Mouse (Mus musculus): Measurements from ENCODE around the gene Ushbp1.

Ushbp1 gene

DNA sequence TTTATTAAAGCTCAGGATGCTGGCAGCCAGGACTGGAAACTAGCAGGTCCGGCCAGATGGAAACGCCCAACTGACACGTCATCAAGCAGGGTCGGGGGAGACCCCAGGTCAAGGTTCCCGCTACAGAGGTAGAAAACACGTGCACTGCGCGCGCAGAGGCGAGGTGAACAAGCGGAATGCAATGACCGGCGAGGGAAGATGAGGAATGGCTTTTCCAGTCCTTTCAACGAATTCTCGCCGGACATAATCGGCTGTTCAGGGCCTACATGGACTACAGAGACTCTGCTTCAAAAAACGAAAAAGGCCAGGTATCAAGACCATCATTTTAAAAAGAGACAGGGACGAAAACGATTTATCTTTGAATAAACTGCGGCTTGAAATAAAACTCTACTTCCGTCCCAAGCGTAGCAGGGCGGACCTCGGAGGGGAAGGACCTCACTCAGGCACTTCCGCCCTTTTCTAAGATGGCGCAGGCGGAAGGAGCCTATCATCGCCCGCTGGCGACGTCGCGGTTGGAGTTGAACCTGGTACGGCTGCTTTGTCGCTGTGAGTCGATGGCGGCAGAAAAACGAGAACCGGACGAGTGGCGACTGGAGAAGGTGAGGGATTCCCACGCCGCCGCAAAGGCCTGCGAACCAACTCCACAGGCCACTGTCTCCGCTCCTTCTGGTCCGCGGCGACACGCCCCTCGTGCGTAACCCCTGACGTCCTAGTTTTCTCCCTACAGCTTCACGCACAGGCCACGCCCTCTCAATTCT, 28.7 kb downstream of the Ushbp1 start, which contains the start of gene Use1:
Use1 (plus strand) TSS at position 78 of the 758 bp plus-strand sequence.
- TF ChIP-seq GATA4 (IDR thresholded peaks at IDR 0.05; ENCODE audit: insufficient replicate concordance, low read length), result peak; percentile 50; the same call in 1 of the 2 replicates

DNA sequence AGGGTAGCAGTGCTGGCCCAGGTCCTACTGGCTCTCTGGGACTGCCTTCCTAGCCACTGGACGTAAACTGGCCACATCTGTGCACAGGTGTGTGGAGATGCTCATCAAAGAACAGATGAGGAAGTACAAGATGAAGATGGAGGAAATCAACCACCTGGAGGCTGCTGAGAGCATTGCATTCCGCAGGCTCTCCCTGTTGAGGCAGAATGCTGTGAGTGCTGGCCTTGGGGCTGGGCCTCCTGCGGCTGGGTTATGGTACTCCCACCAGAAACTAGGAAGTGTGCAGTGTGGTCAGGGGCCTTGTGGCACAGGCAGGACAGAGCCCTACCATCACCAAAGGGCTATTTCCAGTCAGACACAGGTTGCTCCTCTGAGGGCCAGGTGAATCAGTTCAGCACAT, 37.6 kb downstream of the Ushbp1 start:
- no peak for TF ChIP-seq GATA4 (IDR thresholded peaks at IDR 0.05; ENCODE audit: insufficient replicate concordance, low read length)

DNA sequence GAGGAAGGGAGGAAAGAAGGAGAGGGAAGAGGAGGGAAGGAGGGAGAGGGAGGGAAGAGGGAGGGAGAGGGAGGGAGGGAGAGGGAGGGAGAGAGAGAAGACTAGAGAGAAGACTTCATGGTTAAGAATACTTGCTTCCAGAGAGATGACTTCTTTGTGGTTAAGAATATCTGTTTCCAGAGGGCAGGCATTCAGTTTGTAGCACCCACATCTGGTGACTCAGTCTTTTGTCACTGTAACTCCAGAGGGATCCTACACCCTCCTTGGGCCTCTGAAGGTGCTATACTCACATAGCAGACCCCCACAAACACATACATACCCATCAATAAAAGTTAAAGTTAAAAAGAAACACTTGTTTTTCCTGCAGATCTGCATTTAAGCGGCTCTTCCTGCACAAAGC, 44.1 kb downstream of the Ushbp1 start:
- no peak for TF ChIP-seq GATA4 (IDR thresholded peaks at IDR 0.05; ENCODE audit: insufficient replicate concordance, low read length)

DNA sequence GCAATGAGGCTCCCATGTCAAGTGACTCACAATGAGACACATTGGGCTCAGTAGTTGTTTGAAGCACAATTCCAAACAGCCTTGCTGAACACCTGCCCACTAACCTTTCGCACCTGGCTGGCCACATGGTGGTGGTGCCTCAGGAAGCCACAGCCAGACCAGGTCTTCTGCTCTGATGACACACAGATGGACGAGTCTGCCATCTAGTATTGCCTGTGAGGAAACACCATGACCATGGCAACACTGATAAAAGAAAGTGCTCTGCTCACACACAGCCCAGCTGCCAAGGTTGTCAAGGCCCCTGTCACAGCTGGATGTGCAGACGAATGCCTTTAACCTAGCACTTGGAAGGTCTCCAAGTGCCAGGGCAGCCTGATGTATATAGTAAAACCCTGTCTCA, 44.5 kb downstream of the Ushbp1 start:
- no peak for TF ChIP-seq GATA4 (IDR thresholded peaks at IDR 0.05; ENCODE audit: insufficient replicate concordance, low read length)

DNA sequence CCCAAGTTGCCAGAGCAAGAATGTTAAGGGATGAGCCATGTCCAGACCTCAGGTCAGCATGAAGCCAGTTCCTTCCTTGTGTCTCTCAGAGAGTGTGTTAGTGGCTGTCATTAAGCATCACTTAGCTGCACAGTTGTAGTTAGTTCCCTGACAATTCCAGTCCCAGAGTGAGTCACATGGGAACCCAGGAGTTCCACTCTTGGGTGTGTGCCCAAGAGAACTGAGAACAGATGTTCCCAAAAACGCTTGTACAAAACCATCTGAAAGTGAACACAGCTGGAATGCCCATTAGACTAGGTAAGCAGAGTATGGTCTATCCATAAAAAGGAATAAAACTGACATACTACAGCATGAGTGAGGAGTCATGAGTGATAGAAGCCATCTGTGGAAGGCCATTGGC, 49.0 kb downstream of the Ushbp1 start:
- no peak for TF ChIP-seq GATA4 (IDR thresholded peaks at IDR 0.05; ENCODE audit: insufficient replicate concordance, low read length)

DNA sequence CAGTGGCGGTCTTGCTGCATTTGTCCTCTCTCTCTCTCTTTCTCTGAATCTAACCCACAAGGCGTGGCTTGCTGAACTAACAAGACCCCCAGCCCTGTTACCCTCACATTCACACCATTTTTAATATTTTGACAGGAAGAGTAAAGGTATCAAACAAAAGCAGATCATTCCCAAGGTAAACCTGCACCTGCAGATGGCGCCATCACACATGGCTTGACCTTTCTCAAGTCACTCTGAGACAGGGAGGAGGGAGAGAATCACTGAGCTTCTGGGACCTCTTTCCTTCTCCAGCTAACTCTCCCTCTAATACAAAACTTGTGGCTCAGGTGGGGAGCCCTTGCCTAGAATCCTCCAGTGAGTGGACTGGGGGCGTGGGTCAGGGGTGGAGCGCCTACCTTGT, 55.0 kb downstream of the Ushbp1 start:
- TF ChIP-seq GATA4 (IDR thresholded peaks at IDR 0.05; ENCODE audit: insufficient replicate concordance, low read length), result no peak

Data from liver, adult (tissue).